Mouse (Mus musculus) limb, embryonic 10.5 days (tissue): ENCODE results near the gene Rimklb. TPM values are rescaled to one million over a fixed set of nuclear protein-coding genes. Genes with fewer than 3 reads are reported as not detected.
"Not testable (repeated sequence)": the region's sequence is repeated elsewhere in the genome, so short reads cannot be mapped to it uniquely, and the experiment has no call there.

Experiments used
- DNase-seq: peaks from one replicate; pipeline ENCODE4 v3.0.0-alpha.2; 2017; ENCODE audit warnings: low spot score
- H3K27ac ChIP-seq: fragments of 300-500 bp; sonication (generic); 2 replicates; pipeline ENCODE4 v1.5.1; 2016; ENCODE audit warnings: mild to moderate bottlenecking
- H3K27me3 ChIP-seq: fragments of 300-500 bp; sonication (generic); 2 replicates; pipeline ENCODE4 v1.6.1; 2016; ENCODE audit warnings: low read depth, mild to moderate bottlenecking; ENCODE audit not compliant: poor library complexity, severe bottlenecking
- H3K36me3 ChIP-seq: fragments of 300-500 bp; sonication (generic); 2 replicates; pipeline ENCODE4 v1.6.1; 2016; ENCODE audit warnings: mild to moderate bottlenecking, moderate library complexity
- H3K4me1 ChIP-seq: fragments of 300-500 bp; sonication (generic); 2 replicates; pipeline ENCODE4 v1.6.1; 2016
- H3K4me3 ChIP-seq: fragments of 300-500 bp; sonication (generic); 2 replicates; pipeline ENCODE4 v1.5.1; 2016; ENCODE audit warnings: mild to moderate bottlenecking, moderate library complexity
- H3K9me3 ChIP-seq: fragments of 300-500 bp; sonication (generic); replicated peaks from 2 replicates; pipeline ENCODE4 v1.6.1; 2016; ENCODE audit warnings: mild to moderate bottlenecking
- WGBS: fragments of 180-500 bp; shearing (Covaris S2); methylation state at CpG from one replicate; pipeline ENCODE4 v1.1.7; 2016; 5-methylcytosine and 5-hydroxymethylcytosine counted together
- polyA plus RNA-seq: library from polyadenylated mRNA; unstranded; fragments of >200 nt; fragmentation: Nextera tagmentation; extraction: Ambion mirVana; gene quantifications from 2 replicates; pipeline ENCODE4 v1.2.1, GENCODE M21; 2016

Rimklb gene
- polyA plus RNA-seq, 1 experiment from 2014 or later = 49.3 TPM

DNA sequence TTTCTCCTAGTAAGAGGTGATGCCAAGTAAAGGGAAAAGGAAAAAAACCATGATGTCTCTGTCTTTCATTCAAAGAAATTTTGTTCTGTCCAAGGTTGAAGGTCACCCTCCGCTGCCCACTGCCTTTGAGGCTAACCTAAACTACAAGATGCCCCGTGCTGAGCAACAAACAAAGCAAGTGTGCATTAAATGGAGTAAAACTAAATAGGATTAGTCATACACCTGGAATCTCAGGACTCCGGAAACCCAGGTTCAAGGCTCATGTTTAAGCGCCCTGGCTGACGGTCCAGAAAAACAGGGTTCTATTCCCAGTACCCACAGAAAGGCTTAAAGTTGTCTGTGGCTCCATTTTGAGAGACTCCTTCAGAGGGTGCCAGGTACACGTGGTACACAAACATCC is 6.1 kb downstream of the Rimklb start:
- H3K9me3 ChIP-seq = no peaks in the 10 kb centered on the region
- H3K4me1 ChIP-seq = peaks cover 44% of the 10 kb centered on the region
- no peak for DNase-seq
- peak overlapping the region; percentile 57; the same call in 1 of the 2 replicates for H3K4me3 ChIP-seq
- WGBS = 37% methylated on average over 6 of the region's 6 CpGs
- peaks cover 6% of the 10 kb centered on the region; the same call in 1 of the 2 replicates for H3K27me3 ChIP-seq
- H3K36me3 ChIP-seq = no peaks in the 10 kb centered on the region
- H3K27ac ChIP-seq = peak overlapping the region; percentile 94

DNA sequence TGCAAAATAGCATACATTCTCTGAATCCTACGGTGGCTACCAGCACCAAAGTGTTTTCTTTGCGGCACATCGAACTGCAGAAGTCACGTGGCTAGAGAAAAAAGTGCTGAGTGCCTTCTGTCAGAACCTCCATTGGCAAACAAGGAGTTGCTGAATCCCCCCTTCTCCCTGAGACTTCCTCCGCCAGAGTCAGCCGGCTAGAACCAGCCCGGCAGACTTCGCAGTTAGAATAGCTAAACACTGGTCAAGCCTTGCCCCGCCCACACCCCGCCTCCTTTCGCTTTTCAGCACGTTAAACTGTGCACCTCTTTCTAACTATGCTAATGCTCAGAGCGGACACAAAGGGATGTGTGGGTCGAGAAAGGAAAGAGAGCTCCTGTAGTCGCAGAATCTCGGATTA is 7.0 kb downstream of the Rimklb start:
- H3K27ac ChIP-seq = peak overlapping the region; percentile 94
- peaks cover 47% of the 10 kb centered on the region for H3K4me1 ChIP-seq
- H3K27me3 ChIP-seq = peaks cover 6% of the 10 kb centered on the region; the same call in 1 of the 2 replicates
- peak; percentile 97 for DNase-seq
- WGBS = under 1% methylated on average over 16 of the region's 16 CpGs
- H3K9me3 ChIP-seq = no peaks in the 10 kb centered on the region
- no peaks in the 10 kb centered on the region for H3K36me3 ChIP-seq
- H3K4me3 ChIP-seq = peak overlapping the region; percentile 57

DNA sequence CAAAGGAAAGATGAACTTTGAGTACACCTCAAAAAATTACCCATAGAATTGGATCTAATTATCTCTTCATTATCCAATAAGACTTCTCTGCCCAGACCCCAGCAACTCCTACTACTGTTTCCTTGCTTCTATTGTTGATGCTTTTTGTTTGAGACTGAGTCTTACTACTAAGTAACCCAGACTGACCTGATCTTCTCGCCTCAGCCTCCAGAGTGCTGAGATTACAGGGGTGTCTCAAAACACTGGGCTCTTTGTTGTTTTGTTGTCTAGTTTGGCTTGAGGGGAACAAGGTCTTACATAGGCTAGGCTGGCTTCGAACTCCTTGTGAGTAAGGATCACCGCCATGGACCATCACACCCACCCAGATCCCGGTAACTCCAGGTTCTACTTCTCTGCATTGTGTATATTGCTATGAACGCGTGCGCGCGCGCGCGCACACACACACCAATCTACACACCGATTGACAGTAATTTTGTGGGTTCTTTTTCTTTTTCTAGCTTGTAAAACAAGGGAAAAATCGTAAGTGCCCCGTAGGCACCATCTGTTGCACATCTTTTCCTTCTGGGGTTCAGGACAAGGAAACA is 7.5 kb downstream of the Rimklb start:
- peak overlapping the region; percentile 57 for H3K4me3 ChIP-seq
- no peaks in the 10 kb centered on the region for H3K36me3 ChIP-seq
- peak overlapping the region; percentile 94 for H3K27ac ChIP-seq
- 29% methylated on average over 15 of the region's 15 CpGs for WGBS
- peaks cover 43% of the 10 kb centered on the region for H3K4me1 ChIP-seq
- DNase-seq = peak; percentile 52
- H3K9me3 ChIP-seq = no peaks in the 10 kb centered on the region
- H3K27me3 ChIP-seq = peaks cover 6% of the 10 kb centered on the region; the same call in 1 of the 2 replicates

DNA sequence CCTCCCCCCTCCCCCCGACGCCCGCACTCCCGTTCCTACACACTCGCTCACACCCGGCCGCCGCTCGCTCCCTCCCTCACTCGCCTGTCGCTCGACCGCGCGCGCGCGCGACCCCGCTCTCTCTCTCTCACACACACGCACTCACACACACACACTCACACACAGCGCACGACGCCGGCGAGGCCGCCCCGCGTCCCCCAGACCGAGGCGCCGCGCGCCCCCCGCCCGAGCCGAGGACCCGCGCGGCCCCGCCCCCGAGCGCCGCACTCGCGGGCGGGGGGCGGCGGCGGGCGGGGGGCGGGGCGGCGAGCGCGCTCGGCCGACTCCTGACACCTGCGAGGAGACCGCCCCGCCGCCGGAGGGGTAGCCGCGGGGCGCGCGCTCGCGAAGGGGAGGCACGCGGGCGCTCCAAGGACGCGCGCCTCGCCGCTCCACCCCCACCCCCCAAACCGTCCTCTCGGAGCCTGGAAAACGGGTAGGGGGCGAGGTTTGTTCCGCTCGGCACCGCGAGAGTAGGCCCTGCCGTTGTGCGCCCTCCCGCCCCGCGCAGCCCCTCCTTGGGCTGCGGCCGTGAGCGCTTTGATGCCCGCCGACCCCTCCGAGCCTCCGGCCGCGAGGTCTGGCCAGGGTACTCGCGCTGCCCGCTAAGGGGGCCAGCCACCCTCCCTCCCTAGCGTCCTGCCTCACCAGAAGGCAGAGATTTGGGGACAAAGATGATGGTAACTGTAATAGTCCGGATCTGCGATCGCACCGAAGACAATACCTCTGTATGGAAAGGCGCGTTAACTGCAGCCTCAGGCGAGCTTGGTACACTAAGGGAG is 12.1 kb downstream of the Rimklb start:
- Histone ChIP-seq H3K9me3 (no peaks in the 10 kb centered on the region), H3K27me3 (peaks cover 6% of the 10 kb centered on the region; the same call in 1 of the 2 replicates), H3K36me3 (no peaks in the 10 kb centered on the region), H3K4me3 (peak overlapping the region; percentile 77), H3K4me1 (peaks cover 25% of the 10 kb centered on the region), H3K27ac (peak overlapping the region; percentile 96)
- WGBS = 2% methylated on average over 86 of the region's 111 CpGs
- DNase-seq = peak; percentile 89

DNA sequence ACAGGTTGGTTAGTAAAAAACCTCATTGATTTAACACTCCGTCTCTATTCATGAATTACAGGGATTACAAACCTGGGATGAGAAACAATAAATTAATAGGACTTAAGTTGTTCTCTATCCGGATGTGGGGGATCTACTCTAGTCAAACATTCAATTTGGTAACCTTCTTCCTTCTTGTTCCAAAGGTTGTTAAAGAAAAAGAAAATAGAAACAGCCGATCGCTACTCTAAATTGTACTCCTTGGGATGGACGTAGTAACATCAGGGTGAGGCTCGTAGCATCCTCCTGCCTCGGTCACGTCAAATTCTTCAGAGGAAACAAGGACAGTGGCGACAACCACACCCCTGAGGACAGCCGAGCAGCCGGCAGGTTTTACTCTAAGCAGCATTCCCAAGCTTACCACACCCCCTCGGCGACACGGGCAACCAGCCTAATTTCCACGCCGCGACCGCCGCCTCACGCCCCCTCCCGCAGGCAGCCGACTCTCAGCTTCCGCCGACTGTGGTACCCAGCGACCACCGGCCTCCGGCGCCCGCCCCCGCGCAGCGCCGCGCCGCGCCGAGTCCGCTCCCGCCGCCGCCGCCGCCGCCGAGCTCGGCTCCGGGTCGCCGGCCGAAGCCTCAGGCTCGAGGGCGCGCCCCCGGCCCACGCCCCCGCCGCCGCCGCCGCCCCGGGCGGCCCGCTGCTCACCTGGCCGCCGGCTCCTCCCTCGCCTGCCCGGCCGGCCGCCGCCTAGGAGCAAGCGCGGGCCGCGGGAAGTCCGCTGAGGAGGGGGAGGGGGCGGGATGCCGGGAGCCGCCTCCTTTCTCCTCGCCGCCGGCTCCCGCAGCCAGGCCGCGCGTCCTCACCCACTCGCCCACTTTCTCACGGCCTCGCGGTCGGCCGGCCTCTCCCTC is 12.9 kb downstream of the Rimklb start:
- no peaks in the 10 kb centered on the region for H3K9me3 ChIP-seq
- peak overlapping the region; percentile 77 for H3K4me3 ChIP-seq
- peaks cover 20% of the 10 kb centered on the region for H3K4me1 ChIP-seq
- WGBS = 12% methylated on average over 86 of the region's 91 CpGs
- H3K36me3 ChIP-seq = no peaks in the 10 kb centered on the region
- DNase-seq = peak; percentile 66
- peaks cover 6% of the 10 kb centered on the region; the same call in 1 of the 2 replicates for H3K27me3 ChIP-seq
- H3K27ac ChIP-seq = peak overlapping the region; percentile 96

DNA sequence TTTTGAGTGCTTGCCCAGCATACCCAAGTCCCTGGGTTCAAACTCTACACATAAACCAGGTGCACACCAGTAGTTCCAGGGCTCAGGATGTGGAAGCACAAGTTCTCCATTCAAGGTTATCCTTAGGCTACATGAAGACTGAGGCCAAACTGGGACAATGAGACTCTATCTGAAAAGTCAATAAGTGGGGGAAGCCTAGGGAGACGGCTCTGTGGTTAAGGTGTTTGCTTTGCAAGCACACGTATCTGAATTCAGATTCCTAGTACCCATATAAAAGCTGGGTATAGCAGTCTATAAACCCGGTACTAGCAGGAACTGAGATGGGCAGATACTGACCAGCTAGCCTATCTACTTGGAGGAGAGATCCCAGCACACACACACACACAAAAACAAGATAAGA is 20.5 kb downstream of the Rimklb start:
- WGBS = 88% methylated on average over 3 of the region's 3 CpGs
- no peak for DNase-seq
- H3K27ac ChIP-seq = no peak overlapping the region
- 0 out of 2 replicates have a peak, but pooled peaks cover 5% of the 10 kb centered on the region for H3K4me1 ChIP-seq
- H3K4me3 ChIP-seq = no peak overlapping the region
- H3K27me3 ChIP-seq = no peaks in the 10 kb centered on the region
- no peaks in the 10 kb centered on the region for H3K9me3 ChIP-seq
- no peaks in the 10 kb centered on the region for H3K36me3 ChIP-seq

DNA sequence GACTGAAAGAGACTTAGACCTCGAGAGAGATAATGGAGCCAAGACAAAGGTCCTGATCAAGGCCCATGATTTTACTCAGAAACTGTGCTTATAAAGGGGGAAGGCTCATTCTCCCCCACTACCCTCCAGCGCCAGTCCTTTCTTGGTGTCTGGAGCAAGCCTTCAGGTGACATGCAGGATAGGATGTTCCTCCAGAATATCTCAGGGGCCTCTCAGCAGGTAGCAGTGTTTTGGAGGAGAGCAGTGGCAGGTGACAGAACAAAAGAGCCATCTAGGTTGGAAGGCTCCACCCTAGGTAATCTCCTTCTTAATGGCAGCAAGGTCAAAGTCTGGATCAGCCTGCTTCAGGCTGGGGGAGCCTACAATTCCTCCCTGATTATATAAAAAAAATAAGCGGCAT is 27.1 kb downstream of the Rimklb start:
- WGBS = 95% methylated on average over 3 of the region's 3 CpGs
- H3K9me3 ChIP-seq, H3K27ac ChIP-seq, H3K4me3 ChIP-seq, H3K27me3 ChIP-seq, DNase-seq, H3K4me1 ChIP-seq: not testable (repeated sequence)
- H3K36me3 ChIP-seq = peaks cover 64% of the 10 kb centered on the region

DNA sequence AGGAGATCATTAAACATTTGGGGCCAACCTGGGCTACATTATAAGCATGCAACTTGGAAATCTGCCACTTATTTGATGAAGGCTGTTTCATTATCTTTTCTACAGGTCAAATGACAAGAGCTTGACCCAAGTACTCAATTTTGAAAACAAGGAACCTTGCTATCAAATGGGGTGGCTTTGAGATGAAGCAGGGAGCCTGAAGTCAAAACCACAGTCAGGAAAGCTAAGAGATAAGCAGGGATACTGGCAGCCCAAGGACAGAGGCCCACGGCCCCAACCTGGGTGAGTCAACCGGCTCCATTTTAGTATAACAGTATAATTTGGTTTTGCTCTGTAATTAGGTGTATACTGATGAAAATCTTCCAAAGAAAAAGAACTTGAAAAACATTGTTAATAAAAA is 28.3 kb downstream of the Rimklb start:
- no peak overlapping the region for H3K4me3 ChIP-seq
- no peak overlapping the region for H3K27ac ChIP-seq
- 93% methylated on average over 2 of the region's 2 CpGs for WGBS
- no peaks in the 10 kb centered on the region for H3K9me3 ChIP-seq
- no peak for DNase-seq
- no peaks in the 10 kb centered on the region for H3K4me1 ChIP-seq
- H3K36me3 ChIP-seq = peaks cover 76% of the 10 kb centered on the region
- H3K27me3 ChIP-seq = no peaks in the 10 kb centered on the region

DNA sequence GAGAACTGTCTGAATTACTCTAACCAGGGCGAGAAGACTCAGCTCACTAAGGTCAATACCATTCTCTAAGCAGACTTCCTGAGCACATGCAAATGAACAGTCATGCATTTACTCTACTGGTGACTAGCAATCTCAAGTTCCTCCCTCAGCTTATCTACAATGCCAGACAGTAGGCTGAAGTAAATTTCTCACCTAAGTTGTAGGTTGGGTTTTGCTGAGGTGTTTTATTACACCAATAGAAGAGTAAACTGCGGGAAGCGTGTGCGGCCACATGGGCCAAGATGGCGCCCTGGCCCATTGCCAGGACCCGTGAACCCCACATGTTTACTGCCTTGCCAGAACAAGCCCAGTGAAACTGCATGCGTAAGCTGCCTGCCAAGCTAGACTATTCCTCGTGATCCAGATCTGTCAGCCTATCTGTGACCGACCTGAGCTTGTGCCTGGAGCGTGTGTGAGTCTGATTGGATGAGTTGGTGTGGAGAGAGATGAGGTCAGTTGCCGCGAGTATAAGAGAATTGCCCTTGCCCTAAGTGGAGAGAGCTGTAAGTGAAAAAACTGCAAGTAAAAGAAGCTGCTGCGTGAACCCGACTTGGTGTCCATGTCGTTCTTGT is 29.4 kb downstream of the Rimklb start:
- no peak for DNase-seq
- Histone ChIP-seq H3K4me3 (no peak overlapping the region), H3K36me3 (peaks cover 86% of the 10 kb centered on the region), H3K27ac (no peak overlapping the region), H3K27me3 (no peaks in the 10 kb centered on the region), H3K4me1 (no peaks in the 10 kb centered on the region), H3K9me3 (no peaks in the 10 kb centered on the region)
- WGBS = 97% methylated on average over 15 of the region's 15 CpGs

DNA sequence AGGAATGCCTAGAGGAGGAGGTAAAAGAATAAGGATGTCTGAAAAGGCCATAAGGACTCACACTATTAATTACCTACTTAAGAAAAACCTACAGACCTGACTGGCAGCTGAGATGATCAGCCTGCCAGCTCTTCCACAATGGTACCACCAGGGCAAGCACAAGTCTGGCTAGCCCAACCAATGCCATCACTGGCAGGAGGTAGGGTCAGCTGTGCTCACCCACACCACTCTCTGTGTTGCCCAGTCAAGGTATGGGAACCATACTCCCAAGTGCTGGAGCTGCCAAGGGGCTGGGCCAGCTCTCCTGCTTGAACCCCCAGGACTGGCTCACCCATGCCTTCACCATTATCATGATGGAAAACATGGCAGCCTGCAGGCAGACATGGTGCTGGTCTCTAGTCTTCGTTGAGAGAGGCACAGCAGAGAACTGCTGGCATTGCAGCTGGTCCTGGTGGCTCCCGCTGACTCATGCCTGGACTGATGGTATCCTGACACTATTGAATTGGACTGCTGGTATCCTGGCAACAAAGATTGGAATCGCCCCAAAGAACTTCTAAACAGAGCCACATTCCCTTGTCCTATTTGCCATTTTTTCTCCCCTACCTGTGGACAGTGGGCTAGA is 32.4 kb downstream of the Rimklb start:
- no peaks in the 10 kb centered on the region for H3K4me1 ChIP-seq
- H3K9me3 ChIP-seq = no peaks in the 10 kb centered on the region
- H3K36me3 ChIP-seq = peaks cover 98% of the 10 kb centered on the region
- no peaks in the 10 kb centered on the region for H3K27me3 ChIP-seq
- H3K27ac ChIP-seq = no peak overlapping the region
- H3K4me3 ChIP-seq = no peak overlapping the region
- DNase-seq = no peak
- 93% methylated on average over 3 of the region's 3 CpGs for WGBS

DNA sequence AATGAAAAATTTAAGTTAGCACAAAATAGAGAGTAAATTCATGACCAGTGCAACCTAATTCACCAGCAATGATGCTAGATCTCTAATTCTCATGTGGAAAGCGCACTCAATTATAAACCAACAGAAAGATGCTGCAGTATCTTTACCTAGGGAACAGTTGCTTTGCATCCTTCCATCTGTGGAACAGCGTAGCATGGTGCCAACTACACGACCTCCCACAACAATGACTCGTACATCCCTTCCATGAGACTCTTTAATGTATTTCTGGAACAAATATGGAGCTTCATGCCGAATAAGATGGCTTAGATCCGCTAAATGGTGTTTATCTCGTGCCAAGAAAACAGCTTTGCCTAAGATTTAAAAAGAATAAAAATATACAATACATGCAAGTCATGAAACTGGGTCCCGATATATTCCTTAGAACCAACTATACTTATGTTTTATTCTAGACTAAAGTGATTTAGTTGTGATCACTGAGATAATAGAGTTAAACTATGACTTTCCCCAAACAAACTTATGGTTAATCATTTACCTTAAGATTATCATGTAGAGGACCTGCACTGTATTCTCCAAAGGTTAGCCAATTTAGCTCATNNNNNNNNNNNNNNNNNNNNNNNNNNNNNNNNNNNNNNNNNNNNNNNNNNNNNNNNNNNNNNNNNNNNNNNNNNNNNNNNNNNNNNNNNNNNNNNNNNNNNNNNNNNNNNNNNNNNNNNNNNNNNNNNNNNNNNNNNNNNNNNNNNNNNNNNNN is 39.4 kb downstream of the Rimklb start:
- Histone ChIP-seq H3K36me3 (peaks cover 91% of the 10 kb centered on the region), H3K27ac (no peak overlapping the region), H3K4me3 (no peak overlapping the region), H3K9me3 (no peaks in the 10 kb centered on the region), H3K27me3 (no peaks in the 10 kb centered on the region), H3K4me1 (no peaks in the 10 kb centered on the region)
- DNase-seq = no peak
- WGBS = 94% methylated on average over 8 of the region's 8 CpGs
